Mouse (Mus musculus) c-Kit-positive CD71-negative TER-119-negative erythroid progenitor cells, embryonic 14.5 days (primary cell): Measurements from ENCODE around the gene Slc25a25.
A peak's percentile ranks its signal among the peaks of the same experiment; 100 is the strongest.
"Not testable (repeated sequence)": the region's sequence is repeated elsewhere in the genome, so short reads cannot be mapped to it uniquely, and the experiment has no call there.

ENCODE experiments used
- DNase-seq: peaks from one replicate; pipeline ENCODE4 v3.0.0-alpha.2; 2013; ENCODE audit warnings: low read depth

Gene Slc25a25

GRCm38 (mm10) chr2:32450881-32451844 is at the start of gene Slc25a25:
Gene Slc25a25 (minus strand): TSS chr2:32451445.
- DNase-seq: peak; percentile 90

DNA sequence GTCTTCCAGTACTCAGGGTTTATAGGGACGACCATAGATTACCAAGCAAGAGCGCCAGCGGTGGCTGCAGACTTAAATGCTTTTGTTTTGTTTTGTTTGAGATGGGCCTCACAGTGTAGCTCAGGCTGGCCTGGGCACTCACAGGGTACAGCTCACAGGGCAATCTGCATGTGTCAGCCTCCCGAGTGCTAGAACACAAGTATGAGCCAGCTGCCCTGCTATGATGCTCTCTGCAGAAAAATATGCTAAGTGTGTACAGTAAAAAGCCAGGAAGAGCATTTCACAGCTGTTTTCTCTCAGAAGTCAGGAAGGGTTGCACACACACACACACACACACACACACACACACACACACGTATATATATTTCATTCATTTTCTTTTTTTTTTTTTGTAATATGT is 49.2 kb upstream of the Slc25a25 start:
- no peak for DNase-seq

GRCm38 (mm10) chr2:32499365-32499764 is 48.1 kb upstream of the Slc25a25 start:
- no peak for DNase-seq

- DNase-seq: no peak
Measured at GRCm38 (mm10) chr2:32496190-32496589, 44.9 kb upstream of the Slc25a25 start.

- DNase-seq: peak; percentile 63
Measured at GRCm38 (mm10) chr2:32495185-32495726, 44.0 kb upstream of the Slc25a25 start.

DNA sequence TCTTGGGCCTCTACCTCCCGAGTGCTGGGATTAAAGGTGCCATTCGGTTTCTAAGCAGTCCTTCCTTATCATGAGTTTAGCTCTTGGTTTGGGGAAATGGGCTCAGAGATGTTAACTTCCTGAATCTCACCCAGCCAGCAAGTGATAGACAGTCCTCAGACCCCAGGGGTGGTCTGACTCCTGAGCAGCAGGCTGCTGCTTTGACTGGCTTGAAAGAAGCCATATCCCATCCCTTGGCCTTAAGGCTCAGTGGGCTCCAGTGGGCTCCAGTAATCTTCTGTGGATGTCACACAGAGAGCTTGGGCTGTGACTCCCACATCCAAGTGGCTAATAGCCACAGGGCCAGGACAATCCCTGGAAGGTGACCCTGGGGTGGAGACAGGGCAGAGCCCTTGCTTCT is 43.3 kb upstream of the Slc25a25 start:
- no peak for DNase-seq

- no peak for DNase-seq
Measured at GRCm38 (mm10) chr2:32493301-32493701, 42.1 kb upstream of the Slc25a25 start.

DNA sequence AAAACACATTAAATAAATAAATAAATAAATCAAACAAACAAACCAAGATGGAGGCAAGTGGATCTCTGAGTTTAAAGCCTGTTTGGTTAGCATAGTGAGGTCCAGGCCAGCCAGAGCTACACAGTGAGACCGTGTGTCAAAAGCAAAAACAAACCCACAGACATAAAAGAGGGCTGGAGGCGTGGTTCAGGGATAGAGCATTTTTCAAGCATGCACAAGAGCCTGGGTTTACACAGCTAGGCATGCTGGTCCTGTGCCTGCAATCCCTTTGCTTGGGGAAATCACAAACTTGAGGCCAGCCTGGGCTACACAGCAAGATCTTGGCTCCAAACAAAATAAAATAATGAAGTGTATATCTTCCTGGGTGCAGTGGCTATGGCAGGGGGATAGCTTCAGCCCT is 41.4 kb upstream of the Slc25a25 start:
- DNase-seq: no peak

DNA sequence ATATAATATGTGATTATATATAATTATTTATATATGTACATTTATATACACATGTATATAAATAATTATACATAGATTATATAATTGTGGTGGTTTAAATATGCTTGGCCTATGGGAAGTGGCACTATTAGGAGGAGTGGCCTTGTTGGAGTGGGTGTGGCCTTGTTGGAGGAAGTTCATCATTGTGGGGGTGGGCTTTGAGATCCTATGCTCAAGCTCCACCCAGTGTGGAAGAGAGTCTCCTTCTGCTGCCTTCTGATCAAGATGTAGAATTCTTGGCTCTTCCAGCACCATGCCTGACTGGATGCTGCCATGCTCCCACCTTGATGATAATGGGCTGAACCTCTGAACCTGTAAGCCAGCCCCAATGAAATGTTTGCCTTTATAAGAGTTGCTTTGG is 39.5 kb upstream of the Slc25a25 start:
- not testable (repeated sequence) for DNase-seq

GRCm38 (mm10) chr2:32488679-32489078 is 37.4 kb upstream of the Slc25a25 start:
- DNase-seq: peak; percentile 88

DNA sequence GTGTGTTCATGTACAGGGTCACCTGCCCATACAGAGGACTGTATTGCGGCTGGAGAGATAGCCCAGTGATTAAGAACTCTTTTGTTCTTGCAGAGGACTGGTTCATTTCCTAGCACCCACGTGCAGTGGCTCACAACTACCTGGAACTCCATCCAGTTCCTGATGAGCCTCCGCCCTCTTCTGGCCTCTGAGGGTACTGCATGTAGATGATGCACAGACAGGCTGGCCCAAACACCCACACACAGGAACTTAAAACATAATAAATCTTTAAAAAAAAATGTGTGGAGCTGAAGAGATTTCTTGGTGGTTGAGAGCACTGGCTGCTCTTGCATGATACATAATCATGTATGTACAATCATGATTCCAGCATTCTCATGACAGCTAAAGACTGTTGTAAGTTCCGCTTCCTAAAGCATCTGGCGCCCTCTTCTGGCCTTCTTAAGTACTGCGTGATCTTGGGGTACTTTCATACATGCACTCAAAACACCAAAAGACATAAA is 35.9 kb upstream of the Slc25a25 start:
- DNase-seq: peak; percentile 88

- DNase-seq: no peak
Measured at GRCm38 (mm10) chr2:32486155-32486554, 34.9 kb upstream of the Slc25a25 start.

- no peak for DNase-seq
Measured at GRCm38 (mm10) chr2:32485751-32486150, 34.5 kb upstream of the Slc25a25 start.

DNA sequence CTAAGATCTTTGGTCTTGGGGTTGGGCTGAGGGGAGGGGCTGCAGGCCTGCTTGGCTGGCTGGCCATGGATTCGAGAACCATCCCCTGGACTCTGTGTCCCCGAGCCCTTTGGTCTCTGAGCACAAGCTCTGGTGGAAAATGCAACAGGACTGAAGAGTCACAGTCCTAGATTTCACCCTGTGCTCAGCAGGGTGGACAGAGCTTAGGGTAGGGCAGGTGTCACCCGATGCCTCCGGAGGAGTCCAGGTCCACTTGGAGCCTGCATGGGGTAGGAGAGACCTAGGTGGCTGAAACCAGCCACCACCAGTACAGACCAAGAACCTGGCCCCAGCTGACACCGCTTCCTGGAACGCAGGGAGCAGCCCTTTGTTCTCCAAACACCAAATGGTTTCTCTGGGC is 33.7 kb upstream of the Slc25a25 start:
- DNase-seq: no peak

GRCm38 (mm10) chr2:32483179-32483875 is 32.1 kb upstream of the Slc25a25 start:
- DNase-seq: no peak

DNA sequence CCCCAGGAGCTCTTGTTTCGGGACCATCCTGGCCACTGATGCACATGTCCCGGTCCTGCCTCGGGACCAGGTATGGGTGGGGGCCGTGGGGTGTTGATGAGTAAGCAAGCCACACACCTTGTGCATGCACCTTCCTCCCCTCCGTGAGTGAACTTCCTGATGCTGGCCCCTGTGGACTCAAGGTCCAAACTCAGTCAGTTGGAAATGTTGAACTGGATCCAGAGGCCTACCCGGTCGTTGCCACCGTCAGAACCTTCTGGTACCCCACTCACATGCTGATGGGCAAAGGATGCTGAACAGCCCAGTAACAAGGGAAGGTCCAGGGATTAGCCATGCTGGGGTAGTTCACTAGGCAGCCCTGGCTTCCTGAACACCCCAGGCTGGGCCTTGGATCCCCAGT is 31.1 kb upstream of the Slc25a25 start:
- DNase-seq: no peak

DNA sequence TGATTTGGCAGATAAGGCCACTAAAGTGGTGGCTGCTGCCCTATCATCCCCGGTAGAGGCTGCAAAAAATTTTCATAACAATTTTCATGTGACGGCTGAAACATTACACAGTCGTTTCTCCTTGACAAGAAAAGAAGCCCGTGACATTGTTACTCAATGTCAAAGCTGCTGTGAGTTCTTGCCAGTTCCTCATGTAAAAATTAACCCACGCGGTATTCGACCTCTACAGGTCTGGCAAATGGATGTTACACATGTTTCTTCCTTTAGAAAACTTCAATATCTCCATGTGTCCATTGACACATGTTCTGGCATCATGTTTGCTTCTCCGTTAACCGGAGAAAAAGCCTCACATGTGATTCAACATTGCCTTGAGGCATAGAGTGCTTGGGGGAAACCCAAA is 24.1 kb upstream of the Slc25a25 start:
- DNase-seq: not testable (repeated sequence)

- DNase-seq: no peak
Measured at GRCm38 (mm10) chr2:32471681-32472061, 20.4 kb upstream of the Slc25a25 start.

GRCm38 (mm10) chr2:32471001-32471680 is 19.9 kb upstream of the Slc25a25 start:
- no peak for DNase-seq

DNA sequence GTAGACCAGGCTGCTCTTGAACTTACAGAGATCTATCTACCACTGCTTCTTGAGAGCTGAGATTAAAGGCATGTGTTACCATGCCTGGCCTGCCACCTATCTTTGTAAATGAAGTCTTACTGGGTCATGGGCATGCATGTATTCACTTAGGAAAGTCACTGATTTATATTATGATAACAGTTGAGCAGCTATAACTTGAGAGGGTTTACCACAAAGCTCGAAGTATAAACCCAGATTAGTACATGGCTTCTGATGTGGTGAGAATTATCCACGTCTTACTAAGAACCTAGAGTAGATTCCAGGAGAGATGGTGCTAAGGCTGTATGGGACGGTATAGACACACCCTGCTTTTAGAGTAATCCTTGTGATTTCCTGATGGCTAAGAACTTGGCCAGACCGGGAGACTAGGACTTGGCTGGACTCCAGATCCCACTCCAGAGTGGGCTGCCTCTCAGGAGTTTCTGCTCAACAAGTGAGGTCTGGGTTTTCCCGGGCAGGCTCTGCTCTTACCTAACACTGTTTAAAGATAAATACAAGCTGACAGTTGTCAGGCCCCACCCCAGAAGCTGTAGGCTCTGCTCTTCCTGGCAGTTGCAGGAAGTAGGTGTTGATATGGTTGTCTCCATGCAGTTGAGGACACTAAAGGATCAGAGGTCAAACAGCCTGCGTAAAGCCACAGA is 13.1 kb upstream of the Slc25a25 start:
- no peak for DNase-seq

GRCm38 (mm10) chr2:32463773-32464172 is 12.5 kb upstream of the Slc25a25 start:
- DNase-seq: no peak

- no peak for DNase-seq
Measured at GRCm38 (mm10) chr2:32459657-32460056, 8.4 kb upstream of the Slc25a25 start.
